Mouse (Mus musculus): ENCODE measurements around the gene Snd1. TPM values are rescaled to one million over a fixed set of nuclear protein-coding genes. Genes with fewer than 3 reads are reported as not detected.

Snd1 gene
- polyA plus RNA-seq, 1 experiment from 2014 or later: 39.4 TPM

DNA sequence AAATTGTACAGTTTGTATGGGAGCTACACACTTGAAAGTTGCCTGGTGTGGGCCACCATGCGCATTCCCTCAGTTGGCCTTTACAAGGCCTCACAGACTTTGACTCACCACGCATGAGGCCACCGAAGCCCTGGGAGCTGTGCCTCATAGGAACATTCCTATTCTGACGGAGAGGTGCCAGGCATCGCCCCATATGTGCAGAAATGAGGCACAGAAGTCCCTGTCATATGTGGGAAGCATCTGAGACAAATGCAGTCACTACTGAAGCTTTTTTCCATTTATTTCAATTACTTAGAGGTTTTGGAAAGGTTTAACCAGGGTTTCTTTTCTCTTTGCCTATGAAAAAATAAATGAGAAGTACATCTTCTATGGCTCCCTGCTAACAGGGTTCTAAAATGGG lies 278.3 kb downstream of the Snd1 start:
- no peak overlapping the region for H3K4me3 ChIP-seq (ENCODE audit: low read depth, low read length)
- no peaks in the 10 kb centered on the region for H3K9me3 ChIP-seq (ENCODE audit: control insufficient read depth)
- WGBS: 97% methylated on average over 5 of the region's 5 CpGs
- ATAC-seq: no peak
- H3K36me3 ChIP-seq (ENCODE audit: control insufficient read depth, insufficient read depth): peaks cover 7% of the 10 kb centered on the region; the same call in 1 of the 2 replicates
- H3K27me3 ChIP-seq (replicated peaks; ENCODE audit: control insufficient read depth, insufficient read depth, low read length): no peaks in the 10 kb centered on the region
- no peak overlapping the region for H3K4me2 ChIP-seq (replicated peaks; ENCODE audit: low read depth)
- no peaks in the 10 kb centered on the region; the same call in none of the 2 replicates for H3K4me1 ChIP-seq (replicated peaks; ENCODE audit: control insufficient read depth, insufficient read depth, low read length)
- no peak overlapping the region for H3K27ac ChIP-seq (ENCODE audit: low read depth, low read length)
- H3K9ac ChIP-seq (ENCODE audit: low read depth, low read length): no peak overlapping the region
- TF ChIP-seq CTCF (IDR thresholded peaks at IDR 0.05; ENCODE audit: low read depth): no peak

DNA sequence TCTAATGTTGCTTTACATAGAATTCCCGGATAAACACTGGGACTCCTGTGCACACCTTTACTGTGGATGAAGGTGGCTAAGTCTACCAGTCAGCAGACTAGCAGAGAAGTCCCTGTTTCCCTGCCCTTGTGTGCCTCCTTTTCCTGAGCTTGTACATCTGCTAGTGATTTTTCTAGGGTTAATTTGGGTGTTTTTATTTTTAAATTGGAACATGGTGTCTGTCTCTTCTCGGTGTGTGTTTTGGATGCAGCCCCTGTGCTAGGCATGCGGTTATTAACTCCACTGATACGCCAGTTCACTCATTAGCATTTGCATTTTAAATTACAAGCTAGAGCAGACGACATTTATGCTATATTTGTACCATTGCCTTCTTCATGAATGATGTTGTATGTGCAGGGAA lies 278.7 kb downstream of the Snd1 start:
- H3K36me3 ChIP-seq (ENCODE audit: control insufficient read depth, insufficient read depth): peaks cover 7% of the 10 kb centered on the region; the same call in 1 of the 2 replicates
- H3K4me2 ChIP-seq (replicated peaks; ENCODE audit: low read depth): no peak overlapping the region
- H3K4me3 ChIP-seq (ENCODE audit: low read depth, low read length): no peak overlapping the region
- H3K9ac ChIP-seq (ENCODE audit: low read depth, low read length): no peak overlapping the region
- H3K4me1 ChIP-seq (replicated peaks; ENCODE audit: control insufficient read depth, insufficient read depth, low read length): no peaks in the 10 kb centered on the region; the same call in none of the 2 replicates
- no peaks in the 10 kb centered on the region for H3K27me3 ChIP-seq (replicated peaks; ENCODE audit: control insufficient read depth, insufficient read depth, low read length)
- no peak for ATAC-seq
- H3K27ac ChIP-seq (ENCODE audit: low read depth, low read length): no peak overlapping the region
- 92% methylated on average over 5 of the region's 5 CpGs for WGBS
- no peak for TF ChIP-seq CTCF (IDR thresholded peaks at IDR 0.05; ENCODE audit: low read depth)
- H3K9me3 ChIP-seq (ENCODE audit: control insufficient read depth): no peaks in the 10 kb centered on the region

- H3K9ac ChIP-seq (ENCODE audit: low read depth, low read length): no peak overlapping the region
- H3K36me3 ChIP-seq (ENCODE audit: control insufficient read depth, insufficient read depth): peaks cover 7% of the 10 kb centered on the region; the same call in 1 of the 2 replicates
- no peak overlapping the region for H3K4me2 ChIP-seq (replicated peaks; ENCODE audit: low read depth)
- TF ChIP-seq CTCF (IDR thresholded peaks at IDR 0.05; ENCODE audit: low read depth): no peak
- no peak overlapping the region for H3K27ac ChIP-seq (ENCODE audit: low read depth, low read length)
- H3K4me3 ChIP-seq (ENCODE audit: low read depth, low read length): no peak overlapping the region
- no peaks in the 10 kb centered on the region for H3K27me3 ChIP-seq (replicated peaks; ENCODE audit: control insufficient read depth, insufficient read depth, low read length)
- 84% methylated on average over 6 of the region's 6 CpGs for WGBS
- no peak for ATAC-seq
- no peaks in the 10 kb centered on the region for H3K9me3 ChIP-seq (ENCODE audit: control insufficient read depth)
- no peaks in the 10 kb centered on the region; the same call in none of the 2 replicates for H3K4me1 ChIP-seq (replicated peaks; ENCODE audit: control insufficient read depth, insufficient read depth, low read length)
These were observed 279.4 kb downstream of the Snd1 start for GRCm38 (mm10) chr6:28754127-28754898.

- TF ChIP-seq CTCF (IDR thresholded peaks at IDR 0.05; ENCODE audit: low read depth): no peak
- peaks cover 7% of the 10 kb centered on the region; the same call in 1 of the 2 replicates for H3K36me3 ChIP-seq (ENCODE audit: control insufficient read depth, insufficient read depth)
- H3K27me3 ChIP-seq (replicated peaks; ENCODE audit: control insufficient read depth, insufficient read depth, low read length): no peaks in the 10 kb centered on the region
- no peak overlapping the region for H3K4me2 ChIP-seq (replicated peaks; ENCODE audit: low read depth)
- H3K27ac ChIP-seq (ENCODE audit: low read depth, low read length): no peak overlapping the region
- no peaks in the 10 kb centered on the region; the same call in none of the 2 replicates for H3K4me1 ChIP-seq (replicated peaks; ENCODE audit: control insufficient read depth, insufficient read depth, low read length)
- 77% methylated on average over 10 of the region's 10 CpGs for WGBS
- H3K4me3 ChIP-seq (ENCODE audit: low read depth, low read length): no peak overlapping the region
- no peak overlapping the region for H3K9ac ChIP-seq (ENCODE audit: low read depth, low read length)
- no peaks in the 10 kb centered on the region for H3K9me3 ChIP-seq (ENCODE audit: control insufficient read depth)
- ATAC-seq: no peak
These were observed 281.5 kb downstream of the Snd1 start for GRCm38 (mm10) chr6:28756306-28757018.

DNA sequence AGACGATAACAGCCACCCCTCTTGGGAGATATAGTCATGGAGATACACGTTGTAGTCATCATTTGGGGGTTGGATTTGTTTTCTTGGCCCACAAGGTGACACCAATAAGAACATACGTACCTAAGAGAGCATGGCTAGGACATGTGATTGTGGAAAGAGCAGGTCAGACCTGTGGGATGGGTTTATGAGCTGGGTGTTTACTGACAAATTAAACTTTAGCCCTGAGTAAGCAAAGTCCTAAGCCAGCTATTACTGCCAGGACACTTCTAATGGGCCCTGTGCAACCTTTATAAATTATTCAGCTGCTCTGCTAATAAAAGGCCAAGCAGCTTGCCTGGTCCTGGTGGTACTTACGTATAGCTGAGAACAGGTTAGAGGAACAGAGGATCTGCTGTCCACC lies 283.4 kb downstream of the Snd1 start:
- no peak overlapping the region for H3K9ac ChIP-seq (ENCODE audit: low read depth, low read length)
- H3K4me2 ChIP-seq (replicated peaks; ENCODE audit: low read depth): no peak overlapping the region
- no peaks in the 10 kb centered on the region; the same call in none of the 2 replicates for H3K4me1 ChIP-seq (replicated peaks; ENCODE audit: control insufficient read depth, insufficient read depth, low read length)
- peaks cover 5% of the 10 kb centered on the region; the same call in 1 of the 2 replicates for H3K36me3 ChIP-seq (ENCODE audit: control insufficient read depth, insufficient read depth)
- H3K27me3 ChIP-seq (replicated peaks; ENCODE audit: control insufficient read depth, insufficient read depth, low read length): no peaks in the 10 kb centered on the region
- no peak for TF ChIP-seq CTCF (IDR thresholded peaks at IDR 0.05; ENCODE audit: low read depth)
- H3K4me3 ChIP-seq (ENCODE audit: low read depth, low read length): no peak overlapping the region
- peak; percentile 60; the same call in 1 of the 2 replicates for ATAC-seq
- H3K27ac ChIP-seq (ENCODE audit: low read depth, low read length): no peak overlapping the region
- 43% methylated on average over 4 of the region's 4 CpGs for WGBS
- no peaks in the 10 kb centered on the region for H3K9me3 ChIP-seq (ENCODE audit: control insufficient read depth)

GRCm38 (mm10) chr6:28761728-28762127 lies 286.8 kb downstream of the Snd1 start:
- Histone ChIP-seq H3K9ac (ENCODE audit: low read depth, low read length) (no peak overlapping the region), H3K4me2 (replicated peaks; ENCODE audit: low read depth) (no peak overlapping the region), H3K9me3 (ENCODE audit: control insufficient read depth) (no peaks in the 10 kb centered on the region), H3K27ac (ENCODE audit: low read depth, low read length) (no peak overlapping the region), H3K4me3 (ENCODE audit: low read depth, low read length) (no peak overlapping the region), H3K27me3 (replicated peaks; ENCODE audit: control insufficient read depth, insufficient read depth, low read length) (no peaks in the 10 kb centered on the region), H3K4me1 (replicated peaks; ENCODE audit: control insufficient read depth, insufficient read depth, low read length) (no peaks in the 10 kb centered on the region; the same call in 1 of the 2 replicates), H3K36me3 (ENCODE audit: control insufficient read depth, insufficient read depth) (no peaks in the 10 kb centered on the region)
- TF ChIP-seq CTCF (IDR thresholded peaks at IDR 0.05; ENCODE audit: low read depth): no peak
- 63% methylated on average over 3 of the region's 3 CpGs for WGBS
- ATAC-seq: no peak
